Mouse (Mus musculus) intestine, embryonic 16.5 days (tissue): ENCODE measurements around the gene Rnf4. TPM values are rescaled to one million over a fixed set of nuclear protein-coding genes. Genes with fewer than 3 reads are reported as not detected.
A peak's percentile ranks its signal among the peaks of the same experiment; 100 is the strongest.

Experiments used
- ATAC-seq: fragments of 200-750 bp; cut with Nextera tagmentation; 2 replicates; pipeline ENCODE4 v1.8.0; 2017; ENCODE audit warnings: moderate TSS enrichment, moderate library complexity
- H3K27ac ChIP-seq: fragments of 300-500 bp; sonication (generic); 2 replicates; pipeline ENCODE4 v1.5.1; 2014; ENCODE audit warnings: mild to moderate bottlenecking, low read length
- H3K27me3 ChIP-seq: fragments of 300-500 bp; sonication (generic); replicated peaks from 2 replicates; pipeline ENCODE4 v1.6.1; 2014; ENCODE audit warnings: low read length, control low read depth, mixed read lengths; ENCODE audit not compliant: control insufficient read depth, insufficient read depth
- H3K36me3 ChIP-seq: fragments of 300-500 bp; sonication (generic); 2 replicates; pipeline ENCODE4 v1.6.1; 2014; ENCODE audit warnings: low read length, control low read depth; ENCODE audit not compliant: control insufficient read depth, insufficient read depth
- H3K4me1 ChIP-seq: fragments of 300-500 bp; sonication (generic); 2 replicates; pipeline ENCODE4 v1.6.1; 2014; ENCODE audit warnings: low read length, control low read depth, mixed read lengths; ENCODE audit not compliant: control insufficient read depth, insufficient read depth
- H3K4me2 ChIP-seq: fragments of 300-500 bp; sonication (generic); 2 replicates; pipeline ENCODE4 v1.6.1; 2014; ENCODE audit warnings: low read depth, low read length, control low read depth
- H3K4me3 ChIP-seq: fragments of 300-500 bp; sonication (generic); 2 replicates; pipeline ENCODE4 v1.5.1; 2014; ENCODE audit warnings: mild to moderate bottlenecking, low read length
- H3K9ac ChIP-seq: fragments of 300-500 bp; sonication (generic); 2 replicates; pipeline ENCODE4 v1.6.1; 2014; ENCODE audit warnings: low read depth, low read length
- H3K9me3 ChIP-seq: fragments of 300-500 bp; sonication (generic); 2 replicates; pipeline ENCODE4 v1.6.1; 2016; ENCODE audit warnings: low read length, control low read depth; ENCODE audit not compliant: control insufficient read depth
- WGBS: fragments of 180-500 bp; shearing (Covaris S2); extraction: QIAGEN DNeasy Blood & Tissue Kit; methylation state at CpG from one replicate; pipeline ENCODE4 v1.1.7; 2014; 5-methylcytosine and 5-hydroxymethylcytosine counted together
- polyA plus RNA-seq: library from polyadenylated mRNA; unstranded; fragments of >200 nt; fragmentation: Nextera tagmentation; extraction: Ambion mirVana; gene quantifications from 2 replicates; pipeline ENCODE4 v1.2.1, GENCODE M21; 2015

Rnf4 gene
- polyA plus RNA-seq, 1 experiment from 2014 or later = 143 TPM

GRCm38 (mm10) chr5:34369341-34370021 lies 33.4 kb downstream of the Rnf4 start, which contains the start of gene Fam193a:
Gene Fam193a (plus strand): TSS chr5:34369933.
- ATAC-seq = peak; percentile 100
- Histone ChIP-seq H3K27me3 (no peaks in the 10 kb centered on the region), H3K27ac (peak within 1 kb of the TSS; percentile 76), H3K9ac (peak within 1 kb of the TSS; percentile 90), H3K36me3 (peaks cover 2% of the 10 kb centered on the region; the same call in 1 of the 2 replicates), H3K4me2 (peak within 1 kb of the TSS; percentile 64), H3K9me3 (no peaks in the 10 kb centered on the region), H3K4me3 (peak within 1 kb of the TSS; percentile 92), H3K4me1 (0 out of 2 replicates have a peak, but pooled peaks cover 14% of the 10 kb centered on the region)
- WGBS = under 1% methylated on average over 48 of the region's 64 CpGs

GRCm38 (mm10) chr5:34370022-34370823 lies 34.1 kb downstream of the Rnf4 start:
- Histone ChIP-seq H3K9ac (peak overlapping the region; percentile 90), H3K9me3 (no peaks in the 10 kb centered on the region), H3K4me2 (peak overlapping the region; percentile 64), H3K4me1 (0 out of 2 replicates have a peak, but pooled peaks cover 14% of the 10 kb centered on the region), H3K27me3 (no peaks in the 10 kb centered on the region), H3K4me3 (peak overlapping the region; percentile 92), H3K36me3 (peaks cover under 1% of the 10 kb centered on the region; the same call in 1 of the 2 replicates), H3K27ac (peak overlapping the region; percentile 76)
- WGBS = under 1% methylated on average over 69 of the region's 114 CpGs
- peak; percentile 19 for ATAC-seq

GRCm38 (mm10) chr5:34370840-34371239 lies 34.8 kb downstream of the Rnf4 start:
- H3K27me3 ChIP-seq = no peaks in the 10 kb centered on the region
- no peak for ATAC-seq
- peak overlapping the region; percentile 64 for H3K4me2 ChIP-seq
- no peak overlapping the region; the same call in 1 of the 2 replicates for H3K27ac ChIP-seq
- WGBS = 28% methylated on average over 8 of the region's 8 CpGs
- H3K36me3 ChIP-seq = no peaks in the 10 kb centered on the region
- H3K4me1 ChIP-seq = 0 out of 2 replicates have a peak, but pooled peaks cover 14% of the 10 kb centered on the region
- H3K9ac ChIP-seq = peak overlapping the region; percentile 90
- peak overlapping the region; percentile 92 for H3K4me3 ChIP-seq
- no peaks in the 10 kb centered on the region for H3K9me3 ChIP-seq

- Histone ChIP-seq H3K9ac (no peak overlapping the region), H3K36me3 (no peaks in the 10 kb centered on the region), H3K4me2 (no peak overlapping the region), H3K27me3 (no peaks in the 10 kb centered on the region), H3K4me1 (0 out of 2 replicates have a peak, but pooled peaks cover 14% of the 10 kb centered on the region), H3K27ac (no peak overlapping the region), H3K4me3 (no peak overlapping the region), H3K9me3 (no peaks in the 10 kb centered on the region)
- no peak for ATAC-seq
These were observed 36.1 kb downstream of the Rnf4 start for GRCm38 (mm10) chr5:34372141-34372540.

- H3K9me3 ChIP-seq = no peaks in the 10 kb centered on the region
- H3K27me3 ChIP-seq = no peaks in the 10 kb centered on the region
- H3K4me3 ChIP-seq = no peak overlapping the region
- ATAC-seq = no peak
- H3K4me1 ChIP-seq = 0 out of 2 replicates have a peak, but pooled peaks cover 14% of the 10 kb centered on the region
- H3K36me3 ChIP-seq = no peaks in the 10 kb centered on the region
- H3K9ac ChIP-seq = no peak overlapping the region
- no peak overlapping the region for H3K4me2 ChIP-seq
- H3K27ac ChIP-seq = no peak overlapping the region
These were observed 36.5 kb downstream of the Rnf4 start for GRCm38 (mm10) chr5:34372541-34372940.

- Histone ChIP-seq H3K4me1 (no peaks in the 10 kb centered on the region), H3K27me3 (no peaks in the 10 kb centered on the region), H3K4me2 (no peak overlapping the region), H3K27ac (no peak overlapping the region), H3K9ac (no peak overlapping the region), H3K9me3 (no peaks in the 10 kb centered on the region), H3K36me3 (no peaks in the 10 kb centered on the region), H3K4me3 (no peak overlapping the region)
- ATAC-seq = no peak
These were observed 42.7 kb downstream of the Rnf4 start for GRCm38 (mm10) chr5:34378787-34379186.

GRCm38 (mm10) chr5:34381700-34382099 lies 45.6 kb downstream of the Rnf4 start:
- Histone ChIP-seq H3K9me3 (no peaks in the 10 kb centered on the region), H3K27me3 (no peaks in the 10 kb centered on the region), H3K4me1 (no peaks in the 10 kb centered on the region), H3K9ac (no peak overlapping the region), H3K36me3 (peaks cover 3% of the 10 kb centered on the region; the same call in 1 of the 2 replicates), H3K27ac (no peak overlapping the region), H3K4me2 (no peak overlapping the region), H3K4me3 (no peak overlapping the region)
- 71% methylated on average over 2 of the region's 2 CpGs for WGBS
- no peak for ATAC-seq

GRCm38 (mm10) chr5:34385616-34386015 lies 49.5 kb downstream of the Rnf4 start:
- no peaks in the 10 kb centered on the region for H3K9me3 ChIP-seq
- H3K4me2 ChIP-seq = no peak overlapping the region
- 95% methylated on average over 5 of the region's 5 CpGs for WGBS
- no peak for ATAC-seq
- no peaks in the 10 kb centered on the region for H3K4me1 ChIP-seq
- H3K27ac ChIP-seq = no peak overlapping the region
- no peaks in the 10 kb centered on the region for H3K27me3 ChIP-seq
- H3K36me3 ChIP-seq = peaks cover 3% of the 10 kb centered on the region; the same call in 1 of the 2 replicates
- no peak overlapping the region for H3K4me3 ChIP-seq
- no peak overlapping the region for H3K9ac ChIP-seq

- WGBS = 95% methylated on average over 2 of the region's 2 CpGs
These were observed 50.7 kb downstream of the Rnf4 start for GRCm38 (mm10) chr5:34386744-34387143.

More at GRCm38 (mm10) chr5:34386744-34387143, 50.7 kb downstream of the Rnf4 start:
- Histone ChIP-seq H3K4me3 (no peak overlapping the region), H3K9ac (no peak overlapping the region), H3K27ac (no peak overlapping the region), H3K36me3 (peaks cover 3% of the 10 kb centered on the region; the same call in 1 of the 2 replicates), H3K9me3 (no peaks in the 10 kb centered on the region), H3K4me1 (no peaks in the 10 kb centered on the region), H3K4me2 (no peak overlapping the region), H3K27me3 (no peaks in the 10 kb centered on the region)
- ATAC-seq = no peak
